Mouse (Mus musculus) limb, embryonic 14.5 days (tissue): ENCODE measurements around the gene Apol8. TPM values are rescaled to one million over a fixed set of nuclear protein-coding genes. Genes with fewer than 3 reads are reported as not detected.

Experiments used
- ATAC-seq: fragments of 200-750 bp; cut with Nextera tagmentation; 2 replicates; pipeline ENCODE4 v1.8.0; 2017; ENCODE audit warnings: low read depth, moderate number of reproducible peaks, moderate TSS enrichment; ENCODE audit not compliant: low FRiP score
- DNase-seq: peaks from one replicate; pipeline ENCODE4 v3.0.0-alpha.2; 2015; ENCODE audit warnings: low spot score
- H3K27ac ChIP-seq: fragments of 300-500 bp; sonication (generic); replicated peaks from 2 replicates; pipeline ENCODE4 v1.5.1; 2014; ENCODE audit warnings: low read depth, mild to moderate bottlenecking, low read length, moderate library complexity, mixed read lengths
- H3K27me3 ChIP-seq: fragments of 300-500 bp; sonication (generic); 2 replicates; pipeline ENCODE4 v1.6.1; 2014; ENCODE audit warnings: low read length, mixed read lengths; ENCODE audit not compliant: control insufficient read depth, insufficient read depth
- H3K36me3 ChIP-seq: fragments of 300-500 bp; sonication (generic); 2 replicates; pipeline ENCODE4 v1.6.1; 2014; ENCODE audit warnings: mild to moderate bottlenecking, low read length, moderate library complexity, mixed read lengths; ENCODE audit not compliant: control insufficient read depth, insufficient read depth
- H3K4me1 ChIP-seq: fragments of 300-500 bp; sonication (generic); 2 replicates; pipeline ENCODE4 v1.6.1; 2014; ENCODE audit warnings: antibody characterized with exemption, low read length, mixed read lengths; ENCODE audit not compliant: control insufficient read depth, insufficient read depth
- H3K4me2 ChIP-seq: fragments of 300-500 bp; sonication (generic); replicated peaks from 2 replicates; pipeline ENCODE4 v1.6.1; 2014; ENCODE audit warnings: low read depth, mild to moderate bottlenecking, low read length, moderate library complexity; ENCODE audit not compliant: severe bottlenecking
- H3K4me3 ChIP-seq: fragments of 300-500 bp; sonication (generic); replicated peaks from 2 replicates; pipeline ENCODE4 v1.5.1; 2014; ENCODE audit warnings: low read length
- H3K9ac ChIP-seq: fragments of 300-500 bp; sonication (generic); 2 replicates; pipeline ENCODE4 v1.6.1; 2014; ENCODE audit warnings: mild to moderate bottlenecking, low read depth, low read length, moderate library complexity; ENCODE audit not compliant: severe bottlenecking
- H3K9me3 ChIP-seq: fragments of 300-500 bp; sonication (generic); 2 replicates; pipeline ENCODE4 v1.6.1; 2016; ENCODE audit warnings: low read length; ENCODE audit not compliant: control insufficient read depth
- POLR2A ChIP-seq: fragments of 200-500 bp; IDR thresholded peaks from 2 replicates; pipeline ENCODE4 v1.8.0; 2012; ENCODE audit warnings: inconsistent platforms, mild to moderate bottlenecking, moderate library complexity, borderline replicate concordance; ENCODE audit not compliant: insufficient read depth, insufficient read length; ENCODE audit errors: extremely low read depth
- WGBS: fragments of 180-500 bp; shearing (Covaris S2); extraction: QIAGEN DNeasy Blood & Tissue Kit; methylation state at CpG from one replicate; pipeline ENCODE4 v1.1.7; 2014; 5-methylcytosine and 5-hydroxymethylcytosine counted together
- polyA plus RNA-seq, 2 experiments: library from polyadenylated mRNA; depleted of rRNA in 1 of 2; stranded (reverse) in 1 of 2; unstranded in 1 of 2; fragments of >200 nt; fragmentation: Nextera tagmentation in 1 of 2; extraction: Ambion mirVana in 1 of 2; gene quantifications; 2 replicates each; pipeline versions ENCODE4 v1.2.1 to v1.2.3; 2012 to 2014

Apol8 gene
- polyA plus RNA-seq, 2 experiments, result 0.14 TPM; not detected in 1

DNA sequence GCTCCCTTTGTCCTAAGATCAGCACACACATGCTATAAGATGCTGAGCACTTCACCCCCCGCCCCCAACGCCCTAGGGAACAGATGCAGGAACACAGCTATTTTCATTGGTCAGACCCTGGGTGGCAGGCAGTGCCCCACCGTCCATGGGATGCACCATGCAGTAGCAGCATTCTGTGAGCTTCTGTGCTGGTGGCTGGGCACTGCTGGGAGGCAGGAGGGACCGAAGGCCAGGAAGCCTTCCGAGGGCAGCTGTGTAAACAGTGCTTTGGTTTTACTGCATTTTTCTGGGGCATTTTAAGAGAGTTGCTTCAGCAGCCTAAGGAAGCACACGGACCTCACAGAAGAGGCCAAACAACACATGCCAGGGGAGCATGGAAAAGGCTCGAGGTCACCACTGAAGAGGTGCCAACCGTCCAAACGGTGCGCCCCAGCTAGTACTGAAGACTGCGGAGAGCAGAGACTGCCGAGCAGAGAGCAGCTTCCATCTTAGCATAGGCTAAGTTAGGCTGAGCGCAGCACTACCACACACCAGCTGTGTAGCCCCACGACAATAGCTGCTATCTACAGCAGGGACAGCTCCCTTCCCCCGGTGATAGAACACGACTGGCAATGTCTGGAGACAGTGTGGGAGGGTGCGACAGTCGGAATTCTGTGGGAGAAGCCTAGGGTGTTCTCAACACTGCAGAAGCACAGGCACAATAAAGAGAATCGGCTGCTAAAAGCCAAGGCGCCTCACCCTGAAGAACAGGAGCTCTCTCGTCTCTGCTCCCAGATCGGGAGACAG lies 27.4 kb upstream of the Apol8 start:
- no peaks in the 10 kb centered on the region for H3K4me1 ChIP-seq
- DNase-seq (no peak), ATAC-seq (no peak)
- TF ChIP-seq POLR2A, result no peak
- WGBS, result 62% methylated on average over 22 of the region's 22 CpGs
- peaks cover 100% of the 10 kb centered on the region for H3K36me3 ChIP-seq
- H3K4me3 ChIP-seq, result no peak overlapping the region
- H3K4me2 ChIP-seq, result no peak overlapping the region
- no peak overlapping the region for H3K27ac ChIP-seq
- no peaks in the 10 kb centered on the region for H3K9me3 ChIP-seq
- no peak overlapping the region for H3K9ac ChIP-seq
- no peaks in the 10 kb centered on the region for H3K27me3 ChIP-seq

DNA sequence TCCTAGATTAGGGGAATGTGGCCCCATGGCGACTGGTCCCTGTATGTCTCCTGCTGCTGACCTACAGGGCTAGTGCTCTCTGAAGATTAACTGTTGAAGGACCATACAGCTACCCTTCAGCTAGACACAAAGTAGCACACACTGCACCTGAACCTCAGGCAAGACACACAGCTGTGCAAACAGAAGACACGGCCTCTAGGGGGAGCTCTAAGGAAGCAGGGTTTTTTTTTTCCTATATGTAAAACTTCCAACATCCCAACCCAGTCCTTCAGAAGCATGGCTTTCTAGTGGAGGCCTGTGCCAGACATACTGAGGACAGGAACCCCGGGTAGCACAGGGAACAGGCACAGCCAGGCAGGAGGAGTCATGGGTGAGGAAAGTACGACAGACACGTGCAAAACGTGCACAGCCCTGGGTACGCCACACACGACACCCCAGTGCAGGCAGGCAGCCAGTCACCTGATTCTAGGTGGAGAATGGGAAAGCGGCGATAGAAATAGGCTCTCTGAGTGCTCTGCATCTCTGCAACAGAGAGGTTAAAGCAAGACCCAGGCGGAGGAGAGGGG lies 25.7 kb upstream of the Apol8 start:
- 84% methylated on average over 11 of the region's 11 CpGs for WGBS
- no peak for DNase-seq

DNA sequence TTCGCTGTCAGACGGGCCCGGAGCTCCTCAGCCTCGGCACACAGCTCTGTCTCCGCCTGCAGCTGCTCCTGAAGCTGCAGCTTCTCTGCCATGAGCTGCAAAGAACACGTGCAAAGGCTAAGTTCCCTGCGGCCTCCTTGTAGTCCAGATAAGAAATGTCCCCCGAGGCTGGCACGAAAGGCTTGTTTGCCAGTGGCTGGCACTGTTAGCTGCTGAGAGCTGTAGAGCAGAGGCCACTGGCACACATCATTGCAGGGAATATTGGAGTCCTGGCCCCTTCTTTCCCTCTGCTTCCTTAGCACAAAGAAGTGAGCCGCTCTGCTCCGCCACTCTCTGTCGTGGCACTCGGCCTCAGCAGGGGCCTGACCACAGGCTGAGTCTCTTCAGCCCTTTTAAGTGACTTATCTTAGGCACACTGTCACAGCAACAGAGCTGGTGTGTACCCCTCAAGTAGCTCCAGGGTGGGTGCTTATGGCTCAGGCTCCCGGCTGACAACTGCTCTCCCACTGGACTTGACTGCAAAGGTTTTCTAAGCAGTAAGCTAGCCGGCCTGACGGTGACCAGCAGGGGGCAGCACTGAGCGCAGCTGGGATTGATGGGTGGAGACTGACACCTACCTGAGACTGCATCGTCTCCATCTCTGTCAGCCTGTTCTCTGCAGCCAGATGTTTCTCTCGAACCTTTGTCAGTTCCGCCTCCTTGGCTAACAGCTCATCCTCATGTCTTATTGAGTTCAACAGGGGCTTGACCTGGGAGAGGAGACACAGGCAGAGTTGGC lies 18.6 kb upstream of the Apol8 start:
- H3K27me3 ChIP-seq, result no peaks in the 10 kb centered on the region
- no peak for TF ChIP-seq POLR2A
- ATAC-seq, result no peak

More for the DNA sequence above, 25.7 kb upstream of the Apol8 start:
- no peak overlapping the region for H3K9ac ChIP-seq
- no peaks in the 10 kb centered on the region for H3K4me1 ChIP-seq
- no peak overlapping the region for H3K4me2 ChIP-seq
- H3K4me3 ChIP-seq, result no peak overlapping the region
- H3K36me3 ChIP-seq, result peaks cover 100% of the 10 kb centered on the region
- no peaks in the 10 kb centered on the region for H3K9me3 ChIP-seq
- no peaks in the 10 kb centered on the region for H3K27me3 ChIP-seq
- TF ChIP-seq POLR2A, result no peak
- ATAC-seq, result no peak
- H3K27ac ChIP-seq, result no peak overlapping the region

DNA sequence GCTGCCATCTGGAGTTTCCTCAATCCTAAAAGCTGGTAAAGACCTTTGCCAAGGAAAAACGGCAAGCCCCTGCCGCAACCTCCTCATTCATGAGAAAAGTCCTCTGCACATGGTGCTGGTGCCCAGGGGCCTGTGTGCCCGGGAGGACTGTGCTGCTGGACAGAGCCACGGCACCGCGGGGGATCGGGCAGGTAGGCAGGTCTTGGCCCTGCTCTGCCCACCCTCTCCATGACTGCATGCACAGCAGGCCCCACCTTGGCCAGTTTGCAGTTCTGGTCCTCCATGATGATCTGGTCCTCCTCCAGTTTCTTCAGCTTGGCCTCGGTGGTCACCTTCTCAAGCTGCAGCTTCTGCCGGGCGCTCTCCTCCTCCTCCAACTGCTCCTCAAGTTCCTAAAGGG lies 17.5 kb upstream of the Apol8 start:
- WGBS, result over 99% methylated on average over 10 of the region's 10 CpGs
- Histone ChIP-seq H3K36me3 (peaks cover 97% of the 10 kb centered on the region), H3K9ac (no peak overlapping the region), H3K27ac (no peak overlapping the region), H3K27me3 (no peaks in the 10 kb centered on the region), H3K4me2 (no peak overlapping the region), H3K4me1 (no peaks in the 10 kb centered on the region), H3K4me3 (no peak overlapping the region), H3K9me3 (no peaks in the 10 kb centered on the region)
- DNase-seq (no peak), ATAC-seq (no peak)
- TF ChIP-seq POLR2A, result no peak

More for the DNA sequence above, 18.6 kb upstream of the Apol8 start:
- Histone ChIP-seq H3K4me3 (no peak overlapping the region), H3K9me3 (no peaks in the 10 kb centered on the region), H3K4me2 (no peak overlapping the region), H3K27ac (no peak overlapping the region), H3K4me1 (no peaks in the 10 kb centered on the region), H3K36me3 (peaks cover 97% of the 10 kb centered on the region), H3K9ac (no peak overlapping the region)
- WGBS, result 69% methylated on average over 20 of the region's 20 CpGs
- DNase-seq, result peak; percentile 52
